In the genomic region with DNA sequence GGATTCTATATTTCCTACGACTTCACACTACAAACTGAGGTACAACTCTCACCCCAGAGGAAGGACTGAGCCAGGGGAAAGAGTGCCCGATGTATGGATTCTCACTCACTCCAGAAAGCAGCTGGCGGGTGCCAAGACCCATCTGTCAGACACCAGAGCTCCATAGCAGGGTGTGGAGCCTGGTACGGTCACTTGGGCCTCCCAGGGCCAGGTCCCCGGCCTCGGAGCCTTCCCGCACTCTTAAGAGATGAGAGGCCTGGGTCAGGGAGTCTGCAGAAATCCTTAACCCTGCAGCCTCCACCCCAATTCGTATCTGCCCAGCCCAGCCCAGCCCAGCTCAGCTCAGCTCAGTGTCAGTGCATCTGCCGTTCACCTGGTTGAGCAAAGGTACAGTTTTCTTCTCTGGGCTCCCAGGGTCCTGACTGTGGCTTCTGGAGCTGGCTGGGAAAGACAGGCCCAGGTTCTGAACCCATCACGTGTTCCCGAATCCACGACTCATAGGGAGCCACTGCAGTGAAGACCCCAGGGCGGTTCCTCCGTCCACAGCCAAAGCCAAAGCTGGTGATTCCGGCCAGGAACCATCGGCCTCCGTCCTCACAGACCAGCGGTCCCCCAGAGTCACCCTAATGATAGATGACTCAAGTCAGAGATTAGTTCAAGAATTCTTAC, we compare ENCODE assay signal across 9 mouse cellular contexts. TPM values are rescaled to one million over a fixed set of nuclear protein-coding genes. Genes with fewer than 3 reads are reported as not detected.
DNase-seq lines count a peak whose midpoint lies in the region; ATAC-seq and TF ChIP-seq lines count a peak whose summit lies in the region.
"Had no signal": no experiment of that assay in that cellular context is flagged by ENCODE, and none has a peak within 500 bp of the region (broad histone marks: within the 10 kb centered on the region; RNA-seq: fewer than 3 reads in every experiment).

No protein-coding gene starts in this region.

- no peak for TF ChIP-seq CTCF in kidney, adult 2 months (conservative IDR thresholded peaks at IDR 0.05; ENCODE audit: insufficient read depth, insufficient read length, low read depth, low read length)
- no peak for TF ChIP-seq CTCF in bone marrow macrophage, adult 2 months (IDR thresholded peaks at IDR 0.05; ENCODE audit: low read depth, low read length)

- H3K27me3 ChIP-seq in kidney, adult 2 months (replicated peaks; ENCODE audit: control insufficient read depth, insufficient read depth, low read length): no peaks in the 10 kb centered on the region
- H3K27me3 ChIP-seq in hindbrain, embryonic 12.5 days: peaks cover 4% of the 10 kb centered on the region
- H3K27me3 ChIP-seq in midbrain, embryonic 13.5 days: peaks cover 4% of the 10 kb centered on the region; the same call in 1 of the 2 replicates

- DNase-seq in kidney, adult 2 months: no peak
- no peak for DNase-seq in kidney, postnatal 10 days
- DNase-seq in layer of hippocampus, adult 18-20 months (ENCODE audit: low spot score in 2 of 2): no peak
- no peak for DNase-seq in left cerebral cortex, adult 11 months (ENCODE audit: low spot score)
- DNase-seq in gastrocnemius, postnatal 14 days: no peak

- no peak for TF ChIP-seq POLR2A in kidney, adult 2 months (IDR thresholded peaks at IDR 0.05; ENCODE audit: low read depth, low read length)
- TF ChIP-seq POLR2A in bone marrow macrophage, adult 2 months (IDR thresholded peaks at IDR 0.05; ENCODE audit: borderline replicate concordance, low read depth, low read length): no peak

- no peaks in the 10 kb centered on the region for H3K36me3 ChIP-seq in kidney, adult 2 months (ENCODE audit: control insufficient read depth, insufficient read depth, low read length)
- H3K36me3 ChIP-seq in hindbrain, embryonic 12.5 days: no peaks in the 10 kb centered on the region
- H3K36me3 ChIP-seq in midbrain, embryonic 13.5 days: no peaks in the 10 kb centered on the region

- intact Hi-C loops in gastrocnemius, postnatal 14 days (cut with DNase I; ENCODE audit: low total_unique reads): loop anchor here (5.0 kb wide), 1 partner anchor 139 kb away; no protein-coding TSS in a partner anchor

- H3K27ac ChIP-seq in kidney, adult 2 months (ENCODE audit: insufficient read depth, low read depth, low read length): no peak overlapping the region
- H3K27ac ChIP-seq in bone marrow macrophage, adult 2 months (ENCODE audit: insufficient read depth, low read depth, low read length): no peak overlapping the region
- peak overlapping the region; percentile 72; the same call in 1 of the 2 replicates for H3K27ac ChIP-seq in hindbrain, embryonic 12.5 days
- no peak overlapping the region for H3K27ac ChIP-seq in midbrain, embryonic 13.5 days

- H3K9ac ChIP-seq in hindbrain, embryonic 12.5 days: peak overlapping the region; percentile 81
- H3K9ac ChIP-seq in midbrain, embryonic 13.5 days (replicated peaks): peak overlapping the region; percentile 86

- no peaks in the 10 kb centered on the region for H3K9me3 ChIP-seq in hindbrain, embryonic 12.5 days (replicated peaks)
- H3K9me3 ChIP-seq in midbrain, embryonic 13.5 days: no peaks in the 10 kb centered on the region

- peak overlapping the region; percentile 87 for H3K4me2 ChIP-seq in hindbrain, embryonic 12.5 days (replicated peaks)
- H3K4me2 ChIP-seq in midbrain, embryonic 13.5 days (replicated peaks): peak overlapping the region; percentile 83

- peaks cover 33% of the 10 kb centered on the region for H3K4me1 ChIP-seq in kidney, adult 2 months (ENCODE audit: control insufficient read depth, insufficient read depth, low read length)
- H3K4me1 ChIP-seq in bone marrow macrophage, adult 2 months (ENCODE audit: control insufficient read depth, insufficient read depth, low read length): peaks cover 29% of the 10 kb centered on the region
- H3K4me1 ChIP-seq in hindbrain, embryonic 12.5 days: peaks cover 27% of the 10 kb centered on the region
- H3K4me1 ChIP-seq in midbrain, embryonic 13.5 days (replicated peaks): peaks cover 19% of the 10 kb centered on the region

- WGBS in kidney, adult 2 months: 65% methylated on average over 18 of the region's 18 CpGs
- 60% methylated on average over 18 of the region's 18 CpGs for WGBS in hindbrain, embryonic 12.5 days
- WGBS in midbrain, embryonic 13.5 days: 55% methylated on average over 18 of the region's 18 CpGs

- peak overlapping the region; percentile 75 for H3K4me3 ChIP-seq in kidney, adult 2 months (ENCODE audit: insufficient read depth, low read depth, low read length)
- H3K4me3 ChIP-seq in bone marrow macrophage, adult 2 months (ENCODE audit: insufficient read depth, low read length): peak overlapping the region; percentile 85
- peak overlapping the region; percentile 73 for H3K4me3 ChIP-seq in hindbrain, embryonic 12.5 days
- H3K4me3 ChIP-seq in midbrain, embryonic 13.5 days (replicated peaks): peak overlapping the region; percentile 70

- peak; percentile 7; the same call in 1 of the 2 replicates for ATAC-seq in hindbrain, embryonic 12.5 days (ENCODE audit: low FRiP score)
- peak; percentile 9 for ATAC-seq in midbrain, embryonic 13.5 days

RNA-seq across cellular contexts. Expression of a gene that starts 6.4 kb away (rescaled TPM):
- polyA plus RNA-seq in kidney, adult 2 months (2012; rRNA removed): 745 and 858 TPM in 2 replicates
- not detected in 2 replicates for polyA plus RNA-seq in bone marrow macrophage, adult 2 months (2012; ENCODE audit: insufficient read depth, insufficient read length, missing spikeins)
- 4.2 and 7.3 TPM in 2 replicates for polyA plus RNA-seq in hindbrain, embryonic 12.5 days (2016; fragmentation: Nextera tagmentation; extraction: Ambion mirVana)
- 0.20 and 0.35 TPM in 2 replicates for polyA plus RNA-seq in midbrain, embryonic 13.5 days (2015; fragmentation: Nextera tagmentation; extraction: Ambion mirVana)
- total RNA-seq in layer of hippocampus, adult 18-20 months (2021): under 1 TPM; 0.25 to 0.46 TPM
- not detected for total RNA-seq in gastrocnemius, postnatal 14 days (2021)
- total RNA-seq: megakaryocyte progenitor cell, adult 5-6 weeks had no signal

RNA-seq across cellular contexts. Expression of a gene that starts 10.2 kb away (rescaled TPM):
- 21.9 and 28.4 TPM in 2 replicates for polyA plus RNA-seq in kidney, adult 2 months (2012; rRNA removed)
- polyA plus RNA-seq in bone marrow macrophage, adult 2 months (2012; ENCODE audit: insufficient read depth, insufficient read length, missing spikeins): 1.7 and 2.6 TPM in 2 replicates
- 10.4 and 12.0 TPM in 2 replicates for polyA plus RNA-seq in hindbrain, embryonic 12.5 days (2016; fragmentation: Nextera tagmentation; extraction: Ambion mirVana)
- 11.8 and 12.7 TPM in 2 replicates for polyA plus RNA-seq in midbrain, embryonic 13.5 days (2015; fragmentation: Nextera tagmentation; extraction: Ambion mirVana)
- 10 to 100 TPM; 10.3 to 10.5 TPM for total RNA-seq in layer of hippocampus, adult 18-20 months (2021)
- total RNA-seq in gastrocnemius, postnatal 14 days (2021): 1 to 10 TPM; 6.5 to 8.2 TPM

RNA-seq across cellular contexts. Expression of a gene that starts 24.0 kb away (rescaled TPM):
- 11.8 and 12.2 TPM in 2 replicates for polyA plus RNA-seq in kidney, adult 2 months (2012; rRNA removed)
- polyA plus RNA-seq in bone marrow macrophage, adult 2 months (2012; ENCODE audit: insufficient read depth, insufficient read length, missing spikeins): 23.7 and 29.1 TPM in 2 replicates
- 49.6 and 50.9 TPM in 2 replicates for polyA plus RNA-seq in hindbrain, embryonic 12.5 days (2016; fragmentation: Nextera tagmentation; extraction: Ambion mirVana)
- 51.0 and 56.0 TPM in 2 replicates for polyA plus RNA-seq in midbrain, embryonic 13.5 days (2015; fragmentation: Nextera tagmentation; extraction: Ambion mirVana)
- total RNA-seq in layer of hippocampus, adult 18-20 months (2021): 10 to 100 TPM; 29.8 to 30.9 TPM
- total RNA-seq in gastrocnemius, postnatal 14 days (2021): 10 to 100 TPM; 12.5 to 15.2 TPM

RNA-seq across cellular contexts. Expression of a gene that starts 30.9 kb away (rescaled TPM):
- 183 and 196 TPM in 2 replicates for polyA plus RNA-seq in kidney, adult 2 months (2012; rRNA removed)
- polyA plus RNA-seq in bone marrow macrophage, adult 2 months (2012; ENCODE audit: insufficient read depth, insufficient read length, missing spikeins): 318 and 323 TPM in 2 replicates
- polyA plus RNA-seq in hindbrain, embryonic 12.5 days (2016; fragmentation: Nextera tagmentation; extraction: Ambion mirVana): 502 and 538 TPM in 2 replicates
- polyA plus RNA-seq in midbrain, embryonic 13.5 days (2015; fragmentation: Nextera tagmentation; extraction: Ambion mirVana): 415 and 452 TPM in 2 replicates
- 100 to 1,000 TPM; 279 to 285 TPM for total RNA-seq in layer of hippocampus, adult 18-20 months (2021)
- total RNA-seq in gastrocnemius, postnatal 14 days (2021): 100 to 1,000 TPM; 111 to 123 TPM

RNA-seq across cellular contexts. Expression of a gene that starts 32.5 kb away (rescaled TPM):
- 148 and 163 TPM in 2 replicates for polyA plus RNA-seq in kidney, adult 2 months (2012; rRNA removed)
- polyA plus RNA-seq in bone marrow macrophage, adult 2 months (2012; ENCODE audit: insufficient read depth, insufficient read length, missing spikeins): 50.9 and 73.8 TPM in 2 replicates
- 74.4 and 75.1 TPM in 2 replicates for polyA plus RNA-seq in hindbrain, embryonic 12.5 days (2016; fragmentation: Nextera tagmentation; extraction: Ambion mirVana)
- 74.7 and 74.8 TPM in 2 replicates for polyA plus RNA-seq in midbrain, embryonic 13.5 days (2015; fragmentation: Nextera tagmentation; extraction: Ambion mirVana)
- total RNA-seq in layer of hippocampus, adult 18-20 months (2021): 10 to 100 TPM; 41.4 to 42.4 TPM
- total RNA-seq in gastrocnemius, postnatal 14 days (2021): 100 to 1,000 TPM; 103 to 113 TPM

Comparison
In these comparisons a context has a peak if more than half of its experiments do, and no peak if none do; other contexts are left out.
1. RNA of a gene that starts 6.4 kb away (polyA plus RNA-seq): 745 to 858 TPM in kidney, adult 2 months; 4.2 to 7.3 TPM in hindbrain, embryonic 12.5 days, 0.20 to 0.35 TPM in midbrain, embryonic 13.5 days and not detected in bone marrow macrophage, adult 2 months; every median in the first group is over 10 times any median in the second.
2. Peak in every context shown above with its lines, with median percentiles within 50 percentile points of each other: H3K4me3 ChIP-seq.